Mouse (Mus musculus): Measurements from ENCODE around the gene Neurl1b. TPM values are rescaled to one million over a fixed set of nuclear protein-coding genes. Genes with fewer than 3 reads are reported as not detected.

The Neurl1b gene
- total and polyA plus RNA-seq, 2 experiments from 2014 or later, result 2.1 to 60.4 TPM

DNA sequence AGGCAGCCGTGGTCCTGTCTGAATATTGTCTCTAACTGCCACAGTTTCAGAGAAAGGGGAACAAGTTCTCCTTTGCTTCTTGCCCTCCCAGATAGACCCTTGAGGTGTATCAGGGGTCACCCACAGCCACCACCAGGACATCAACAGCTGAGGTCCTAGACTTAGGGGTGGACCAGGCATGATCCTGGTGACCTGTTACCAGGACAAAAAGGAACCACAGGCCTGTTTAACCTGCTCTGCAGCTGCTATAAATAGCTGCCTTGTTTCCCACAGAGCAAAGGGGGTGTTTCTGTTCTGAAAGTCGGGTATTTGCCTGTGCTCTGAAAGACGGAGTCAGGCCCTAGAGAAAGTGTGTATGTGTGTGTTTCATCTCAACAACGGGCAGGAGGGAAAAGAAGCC, 29.2 kb downstream of the Neurl1b start:
- 63% methylated on average over 4 of the region's 4 CpGs for WGBS
- no peak overlapping the region for H3K4me2 ChIP-seq (ENCODE audit: low read depth, low read length)
- no peak overlapping the region for H3K27ac ChIP-seq
- H3K36me3 ChIP-seq (ENCODE audit: insufficient read depth, low read length), result peaks cover 16% of the 10 kb centered on the region
- ATAC-seq (no peak), DNase-seq (ENCODE audit: low spot score) (no peak)
- H3K27me3 ChIP-seq (ENCODE audit: insufficient read depth, low read length), result no peaks in the 10 kb centered on the region
- no peak for TF ChIP-seq CTCF (IDR thresholded peaks at IDR 0.05; ENCODE audit: low read depth)
- H3K4me1 ChIP-seq (ENCODE audit: insufficient read depth, low read length), result peaks cover 2% of the 10 kb centered on the region; the same call in 1 of the 2 replicates
- H3K9me3 ChIP-seq (ENCODE audit: low read length), result no peaks in the 10 kb centered on the region
- no peak overlapping the region for H3K4me3 ChIP-seq (ENCODE audit: low read length)
- no peak overlapping the region for H3K9ac ChIP-seq (replicated peaks; ENCODE audit: low read length)

DNA sequence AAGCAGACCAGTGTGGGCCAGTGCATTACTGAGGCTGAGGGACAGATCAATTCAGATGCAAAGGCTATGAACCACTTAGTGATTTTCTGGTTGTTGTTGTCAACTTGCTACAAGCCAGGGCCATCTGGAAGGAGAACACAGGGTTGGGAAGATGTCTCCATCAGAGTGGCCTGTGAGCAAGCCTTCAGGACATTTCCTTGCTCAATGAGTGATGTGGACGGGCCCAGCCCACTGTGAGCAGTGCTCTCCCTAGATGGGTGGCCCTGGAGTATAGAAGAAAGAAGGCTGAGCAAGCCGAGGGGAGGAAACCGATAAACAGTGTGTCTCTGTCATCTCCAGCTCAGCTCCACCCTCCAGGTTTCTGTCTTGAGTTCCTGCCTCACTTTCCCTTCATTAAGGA, 34.8 kb downstream of the Neurl1b start:
- H3K27ac ChIP-seq, result no peak overlapping the region
- H3K9ac ChIP-seq (replicated peaks; ENCODE audit: low read length), result no peak overlapping the region
- H3K4me2 ChIP-seq (ENCODE audit: low read depth, low read length), result no peak overlapping the region
- no peaks in the 10 kb centered on the region for H3K36me3 ChIP-seq (ENCODE audit: insufficient read depth, low read length)
- H3K27me3 ChIP-seq (ENCODE audit: insufficient read depth, low read length), result no peaks in the 10 kb centered on the region
- no peak for DNase-seq (ENCODE audit: low spot score)
- ATAC-seq, result no peak
- H3K4me3 ChIP-seq (ENCODE audit: low read length), result no peak overlapping the region
- no peaks in the 10 kb centered on the region for H3K4me1 ChIP-seq (ENCODE audit: insufficient read depth, low read length)
- 78% methylated on average over 3 of the region's 3 CpGs for WGBS
- no peaks in the 10 kb centered on the region for H3K9me3 ChIP-seq (ENCODE audit: low read length)
- TF ChIP-seq CTCF (IDR thresholded peaks at IDR 0.05; ENCODE audit: low read depth), result no peak

DNA sequence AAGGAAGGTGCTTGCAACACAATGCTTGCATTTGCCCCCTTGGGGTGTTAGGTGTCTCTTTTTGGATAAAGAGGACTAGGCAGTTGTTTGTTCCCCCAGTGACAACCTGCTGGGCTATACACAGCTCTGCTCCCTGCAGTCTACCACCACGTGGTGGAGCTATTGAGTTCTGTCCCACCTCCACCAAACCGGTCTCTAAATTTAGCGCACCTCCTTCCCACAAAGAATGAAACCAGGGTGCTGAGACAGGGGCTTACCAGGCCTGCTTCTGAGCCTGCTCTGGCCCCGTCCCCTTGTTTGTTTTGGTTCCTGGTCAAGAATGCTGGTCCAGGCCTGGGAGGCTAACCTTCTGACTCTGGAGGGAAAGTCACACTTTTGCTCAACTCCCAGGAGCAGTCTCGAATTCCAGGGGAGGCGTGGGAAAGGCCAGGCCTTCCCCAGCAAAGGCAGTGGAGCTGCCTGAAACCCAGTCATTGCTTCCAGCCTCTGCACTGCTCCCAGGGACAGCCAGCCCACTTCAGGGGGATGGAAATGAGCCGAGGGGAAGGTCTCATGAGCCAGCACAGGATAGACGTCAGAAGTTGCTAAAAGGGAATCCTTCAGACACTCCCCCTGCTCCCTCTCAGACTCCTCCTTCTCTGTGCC, 37.1 kb downstream of the Neurl1b start:
- H3K4me2 ChIP-seq (ENCODE audit: low read depth, low read length), result no peak overlapping the region
- no peak overlapping the region for H3K27ac ChIP-seq
- TF ChIP-seq CTCF (IDR thresholded peaks at IDR 0.05; ENCODE audit: low read depth), result peak; percentile 60
- no peaks in the 10 kb centered on the region; the same call in 1 of the 2 replicates for H3K4me1 ChIP-seq (ENCODE audit: insufficient read depth, low read length)
- no peaks in the 10 kb centered on the region for H3K9me3 ChIP-seq (ENCODE audit: low read length)
- DNase-seq (ENCODE audit: low spot score), result peak; percentile 56
- WGBS, result 36% methylated on average over 8 of the region's 8 CpGs
- no peaks in the 10 kb centered on the region for H3K36me3 ChIP-seq (ENCODE audit: insufficient read depth, low read length)
- no peak overlapping the region for H3K9ac ChIP-seq (replicated peaks; ENCODE audit: low read length)
- ATAC-seq, result peak; percentile 41; the same call in 1 of the 2 replicates
- H3K27me3 ChIP-seq (ENCODE audit: insufficient read depth, low read length), result no peaks in the 10 kb centered on the region
- H3K4me3 ChIP-seq (ENCODE audit: low read length), result no peak overlapping the region

DNA sequence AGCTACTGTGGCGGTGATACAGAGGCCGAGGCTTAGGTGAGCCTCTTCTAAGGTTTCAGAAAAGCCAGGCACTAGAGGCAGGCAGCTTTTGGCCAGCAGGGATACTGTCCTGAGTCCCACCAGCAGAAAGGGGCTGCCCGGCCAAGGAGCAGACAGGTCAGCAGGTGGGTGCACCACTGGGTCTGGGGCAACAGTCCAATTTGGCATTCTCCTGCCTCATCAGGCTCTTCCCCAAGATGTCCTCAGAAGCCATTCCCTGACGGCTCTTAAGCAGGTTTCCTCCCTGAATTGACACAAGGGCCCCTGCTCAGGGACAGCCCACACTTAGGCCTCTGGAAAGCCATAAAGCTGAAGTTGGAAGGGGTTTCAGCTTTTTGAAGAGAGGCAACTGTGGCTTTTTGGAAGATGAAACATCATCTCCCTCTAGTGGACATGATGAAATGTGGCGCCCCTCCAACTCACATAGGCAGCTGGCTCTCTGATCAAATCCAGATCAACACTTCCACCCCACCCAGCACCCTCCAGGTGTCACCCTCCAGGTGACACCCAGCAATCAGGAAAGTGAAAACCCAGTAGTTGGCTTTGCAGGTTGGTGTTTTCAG, 37.8 kb downstream of the Neurl1b start:
- no peak overlapping the region for H3K9ac ChIP-seq (replicated peaks; ENCODE audit: low read length)
- TF ChIP-seq CTCF (IDR thresholded peaks at IDR 0.05; ENCODE audit: low read depth), result peak; percentile 83

DNA sequence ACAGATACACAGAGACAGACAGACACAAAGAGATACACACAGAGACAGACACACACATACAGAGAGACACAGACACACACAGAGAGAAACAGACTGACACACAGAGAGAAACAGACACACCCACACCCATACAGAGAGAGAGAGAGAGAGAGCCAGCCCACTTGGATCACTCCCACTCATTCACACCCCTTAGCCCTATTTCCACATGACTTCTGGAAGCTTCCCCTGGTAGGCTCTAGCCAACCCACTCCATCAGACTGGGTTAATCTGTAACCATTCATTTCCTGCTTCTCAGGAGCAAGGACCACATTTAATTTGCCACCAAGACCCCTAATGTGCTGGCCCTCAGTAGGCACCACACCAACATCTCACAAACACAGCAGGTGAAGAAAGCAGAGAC, 42.9 kb downstream of the Neurl1b start:
- H3K9me3 ChIP-seq (ENCODE audit: low read length), result no peaks in the 10 kb centered on the region
- H3K27ac ChIP-seq, result no peak overlapping the region
- DNase-seq (ENCODE audit: low spot score) (no peak), ATAC-seq (no peak)
- H3K4me1 ChIP-seq (ENCODE audit: insufficient read depth, low read length), result no peaks in the 10 kb centered on the region; the same call in 1 of the 2 replicates
- no peaks in the 10 kb centered on the region for H3K36me3 ChIP-seq (ENCODE audit: insufficient read depth, low read length)
- H3K9ac ChIP-seq (replicated peaks; ENCODE audit: low read length), result no peak overlapping the region
- no peak overlapping the region for H3K4me2 ChIP-seq (ENCODE audit: low read depth, low read length)
- H3K27me3 ChIP-seq (ENCODE audit: insufficient read depth, low read length), result no peaks in the 10 kb centered on the region
- no peak for TF ChIP-seq CTCF (IDR thresholded peaks at IDR 0.05; ENCODE audit: low read depth)
- no peak overlapping the region for H3K4me3 ChIP-seq (ENCODE audit: low read length)

More for the DNA sequence above, 37.8 kb downstream of the Neurl1b start:
- ATAC-seq (peak; percentile 8; the same call in 1 of the 2 replicates), DNase-seq (ENCODE audit: low spot score) (peak; percentile 84)
- Histone ChIP-seq H3K4me1 (ENCODE audit: insufficient read depth, low read length) (no peaks in the 10 kb centered on the region; the same call in 1 of the 2 replicates), H3K27ac (no peak overlapping the region), H3K36me3 (ENCODE audit: insufficient read depth, low read length) (no peaks in the 10 kb centered on the region), H3K27me3 (ENCODE audit: insufficient read depth, low read length) (no peaks in the 10 kb centered on the region), H3K4me3 (ENCODE audit: low read length) (no peak overlapping the region), H3K9me3 (ENCODE audit: low read length) (no peaks in the 10 kb centered on the region), H3K4me2 (ENCODE audit: low read depth, low read length) (no peak overlapping the region)
- WGBS, result 60% methylated on average over 5 of the region's 5 CpGs

DNA sequence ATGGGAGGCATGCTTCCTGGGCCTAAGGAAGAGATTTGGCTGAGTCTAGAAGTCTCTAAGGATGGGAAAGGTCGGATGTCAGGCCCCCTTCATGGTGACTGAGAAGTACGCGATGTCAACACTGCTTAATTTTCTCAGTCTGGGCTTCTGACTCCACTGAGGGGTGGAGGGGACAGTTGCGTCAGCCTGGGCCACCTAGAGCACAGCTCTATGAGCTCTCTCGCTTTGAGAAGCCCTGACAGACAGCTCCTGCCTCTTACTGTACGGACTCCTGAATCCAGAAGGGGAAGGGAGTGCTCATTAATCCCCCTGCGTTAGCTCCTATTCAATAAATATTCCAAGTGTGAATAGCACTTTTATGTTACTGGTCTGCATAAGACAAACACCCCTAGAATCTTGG, 43.4 kb downstream of the Neurl1b start:
- DNase-seq (ENCODE audit: low spot score), result no peak
- no peak for TF ChIP-seq CTCF (IDR thresholded peaks at IDR 0.05; ENCODE audit: low read depth)
- Histone ChIP-seq H3K27me3 (ENCODE audit: insufficient read depth, low read length) (no peaks in the 10 kb centered on the region), H3K36me3 (ENCODE audit: insufficient read depth, low read length) (no peaks in the 10 kb centered on the region), H3K4me2 (ENCODE audit: low read depth, low read length) (no peak overlapping the region), H3K4me1 (ENCODE audit: insufficient read depth, low read length) (no peaks in the 10 kb centered on the region; the same call in 1 of the 2 replicates), H3K4me3 (ENCODE audit: low read length) (no peak overlapping the region), H3K27ac (no peak overlapping the region), H3K9me3 (ENCODE audit: low read length) (no peaks in the 10 kb centered on the region), H3K9ac (replicated peaks; ENCODE audit: low read length) (no peak overlapping the region)
- 72% methylated on average over 7 of the region's 7 CpGs for WGBS
- ATAC-seq, result no peak

DNA sequence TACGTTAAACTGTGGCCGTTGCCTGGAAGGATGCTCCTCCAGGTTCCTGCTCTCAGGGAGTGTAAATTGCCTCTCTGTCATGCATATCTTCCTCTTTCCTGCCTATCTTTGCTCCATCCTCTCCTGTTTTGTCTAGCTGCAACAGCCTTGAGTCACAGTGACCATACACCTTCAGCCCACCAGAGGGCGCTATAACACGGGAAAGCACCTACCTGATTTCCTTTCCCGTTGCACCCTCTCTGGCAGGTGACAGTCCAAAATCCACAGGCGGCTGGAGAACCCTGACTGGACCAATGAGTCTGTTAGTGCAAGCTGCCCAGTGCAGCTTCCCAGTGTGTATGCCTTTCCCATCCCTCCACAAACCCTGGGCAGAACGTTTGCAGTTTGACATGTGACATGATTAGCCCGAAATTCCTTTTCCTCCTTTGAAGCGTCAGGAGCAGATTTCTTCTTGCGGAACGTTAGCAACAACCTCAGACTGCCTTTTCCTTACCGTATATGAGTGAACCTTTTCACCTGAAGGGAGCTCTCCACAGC, 48.1 kb downstream of the Neurl1b start:
- ATAC-seq, result no peak
- peak; percentile 99 for TF ChIP-seq CTCF (IDR thresholded peaks at IDR 0.05; ENCODE audit: low read depth)
- H3K27ac ChIP-seq, result no peak overlapping the region
- H3K9me3 ChIP-seq (ENCODE audit: low read length), result no peaks in the 10 kb centered on the region
- WGBS, result 26% methylated on average over 12 of the region's 12 CpGs
- no peaks in the 10 kb centered on the region for H3K36me3 ChIP-seq (ENCODE audit: insufficient read depth, low read length)
- 0 out of 2 replicates have a peak overlapping the region, but pooled peaks have one; percentile 5 for H3K9ac ChIP-seq (replicated peaks; ENCODE audit: low read length)
- DNase-seq (ENCODE audit: low spot score), result peak; percentile 85
- no peak overlapping the region for H3K4me2 ChIP-seq (ENCODE audit: low read depth, low read length)
- no peak overlapping the region for H3K4me3 ChIP-seq (ENCODE audit: low read length)
- no peaks in the 10 kb centered on the region for H3K27me3 ChIP-seq (ENCODE audit: insufficient read depth, low read length)
- H3K4me1 ChIP-seq (ENCODE audit: insufficient read depth, low read length), result no peaks in the 10 kb centered on the region
